Mouse (Mus musculus) lung, embryonic 14.5 days (tissue): ENCODE data around the gene Pcp4l1. TPM values are rescaled to one million over a fixed set of nuclear protein-coding genes. Genes with fewer than 3 reads are reported as not detected.

Experiments
- ATAC-seq: fragments of 200-750 bp; cut with Nextera tagmentation; 2 replicates; pipeline ENCODE4 v1.8.0; 2017; ENCODE audit warnings: mild to moderate bottlenecking, moderate TSS enrichment, moderate library complexity; ENCODE audit not compliant: insufficient read depth
- DNase-seq: peaks from one replicate; pipeline ENCODE4 v3.0.0-alpha.2; 2015
- H3K27ac ChIP-seq: fragments of 300-500 bp; sonication (generic); 2 replicates; pipeline ENCODE4 v1.5.1; 2014; ENCODE audit warnings: low read depth, mild to moderate bottlenecking, moderate library complexity
- H3K27me3 ChIP-seq: fragments of 300-500 bp; sonication (generic); 2 replicates; pipeline ENCODE4 v1.6.1; 2014; ENCODE audit warnings: low read length, control low read depth; ENCODE audit not compliant: insufficient read depth
- H3K36me3 ChIP-seq: fragments of 300-500 bp; sonication (generic); 2 replicates; pipeline ENCODE4 v1.6.1; 2014; ENCODE audit warnings: control low read depth; ENCODE audit not compliant: insufficient read depth
- H3K4me1 ChIP-seq: fragments of 300-500 bp; sonication (generic); 2 replicates; pipeline ENCODE4 v1.6.1; 2014; ENCODE audit warnings: antibody characterized with exemption, control low read depth; ENCODE audit not compliant: insufficient read depth
- H3K4me2 ChIP-seq: fragments of 300-500 bp; sonication (generic); 2 replicates; pipeline ENCODE4 v1.6.1; 2014; ENCODE audit warnings: mild to moderate bottlenecking
- H3K4me3 ChIP-seq: fragments of 300-500 bp; sonication (generic); 2 replicates; pipeline ENCODE4 v1.5.1; 2014; ENCODE audit warnings: low read depth, low read length
- H3K9ac ChIP-seq: fragments of 300-500 bp; sonication (generic); 2 replicates; pipeline ENCODE4 v1.6.1; 2014
- H3K9me3 ChIP-seq: fragments of 300-500 bp; sonication (generic); 2 replicates; pipeline ENCODE4 v1.6.1; 2016; ENCODE audit warnings: low read depth, low read length, control low read depth
- CTCF ChIP-seq: IDR thresholded peaks from 2 replicates; pipeline ENCODE4 v1.5.1; 2016; ENCODE audit warnings: antibody characterized with exemption, low read depth
- WGBS: fragments of 180-500 bp; shearing (Covaris S2); extraction: QIAGEN DNeasy Blood & Tissue Kit; methylation state at CpG from one replicate; pipeline ENCODE4 v1.1.7; 2014; 5-methylcytosine and 5-hydroxymethylcytosine counted together
- polyA plus RNA-seq: library from polyadenylated mRNA; unstranded; fragments of >200 nt; fragmentation: Nextera tagmentation; extraction: Ambion mirVana; gene quantifications from 2 replicates; pipeline ENCODE4 v1.2.1, GENCODE M21; 2014

Gene Pcp4l1
- polyA plus RNA-seq, 1 experiment from 2014 or later, result 5.7 TPM

- H3K4me3 ChIP-seq, result no peak overlapping the region
- peaks cover 86% of the 10 kb centered on the region for H3K36me3 ChIP-seq
- no peaks in the 10 kb centered on the region for H3K4me1 ChIP-seq
- no peak overlapping the region for H3K4me2 ChIP-seq
- no peak overlapping the region for H3K27ac ChIP-seq
- H3K9ac ChIP-seq, result no peak overlapping the region
- TF ChIP-seq CTCF, result no peak
- no peaks in the 10 kb centered on the region for H3K27me3 ChIP-seq
- WGBS, result 98% methylated on average over 2 of the region's 2 CpGs
- H3K9me3 ChIP-seq, result no peaks in the 10 kb centered on the region
- no peak for DNase-seq
- no peak for ATAC-seq
These were observed 60.5 kb downstream of the Pcp4l1 start for GRCm38 (mm10) chr1:171135600-171135999.

DNA sequence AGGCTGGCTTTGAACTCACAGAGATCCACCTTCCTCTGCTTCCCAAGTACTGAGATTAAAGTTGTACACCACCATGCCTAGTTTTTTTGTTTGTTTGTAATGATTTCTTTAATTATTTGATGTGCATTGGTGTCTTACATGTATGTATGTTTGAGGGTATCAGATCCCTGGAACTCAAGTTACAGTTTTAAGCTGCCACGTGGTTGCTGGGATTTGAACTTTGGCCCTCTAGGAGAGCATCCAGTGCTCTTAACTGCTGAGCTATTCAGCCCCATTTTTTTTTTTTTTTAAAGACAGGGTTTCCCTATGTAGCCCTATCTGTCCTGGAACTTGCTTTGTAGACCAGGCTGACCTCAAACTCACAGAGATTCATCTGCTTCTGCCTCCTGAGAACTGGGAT, 65.1 kb downstream of the Pcp4l1 start:
- DNase-seq, result no peak
- 68% methylated on average over 1 of the region's 1 CpGs for WGBS
- no peaks in the 10 kb centered on the region for H3K27me3 ChIP-seq
- TF ChIP-seq CTCF, result no peak
- H3K9me3 ChIP-seq, result no peaks in the 10 kb centered on the region
- H3K27ac ChIP-seq, result no peak overlapping the region
- H3K4me2 ChIP-seq, result no peak overlapping the region
- ATAC-seq, result no peak
- no peaks in the 10 kb centered on the region for H3K4me1 ChIP-seq
- H3K4me3 ChIP-seq, result no peak overlapping the region
- H3K36me3 ChIP-seq, result peaks cover 73% of the 10 kb centered on the region
- H3K9ac ChIP-seq, result no peak overlapping the region

GRCm38 (mm10) chr1:171129251-171129650, 66.8 kb downstream of the Pcp4l1 start:
- H3K27ac ChIP-seq, result no peak overlapping the region
- ATAC-seq (no peak), DNase-seq (no peak)
- H3K4me2 ChIP-seq, result no peak overlapping the region
- TF ChIP-seq CTCF, result no peak
- no peak overlapping the region for H3K9ac ChIP-seq
- 68% methylated on average over 7 of the region's 7 CpGs for WGBS
- no peaks in the 10 kb centered on the region for H3K9me3 ChIP-seq
- H3K4me3 ChIP-seq, result no peak overlapping the region
- H3K4me1 ChIP-seq, result no peaks in the 10 kb centered on the region
- H3K36me3 ChIP-seq, result peaks cover 56% of the 10 kb centered on the region
- H3K27me3 ChIP-seq, result no peaks in the 10 kb centered on the region

DNA sequence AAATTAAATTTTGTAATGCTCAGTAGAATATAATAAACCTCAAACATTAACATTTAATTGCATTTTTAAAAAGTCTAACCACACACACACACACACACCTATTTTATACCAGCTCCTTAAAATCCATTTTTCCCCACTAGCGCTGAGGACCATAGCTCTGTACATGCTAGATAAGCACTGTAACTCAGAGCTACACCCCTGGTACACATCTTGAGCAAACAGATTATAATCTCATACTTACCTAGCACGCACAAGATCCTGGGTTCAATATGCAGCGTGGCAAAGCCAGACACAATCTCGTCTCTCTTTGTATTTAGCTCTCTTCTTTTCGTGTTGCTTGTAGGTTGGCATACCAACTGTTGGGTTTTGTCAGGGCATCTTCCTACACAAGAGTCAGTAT, 71.7 kb downstream of the Pcp4l1 start:
- Histone ChIP-seq H3K36me3 (peaks cover 15% of the 10 kb centered on the region), H3K4me3 (no peak overlapping the region), H3K27me3 (no peaks in the 10 kb centered on the region), H3K4me2 (no peak overlapping the region), H3K9ac (no peak overlapping the region), H3K9me3 (no peaks in the 10 kb centered on the region), H3K27ac (no peak overlapping the region), H3K4me1 (0 out of 2 replicates have a peak, but pooled peaks cover 4% of the 10 kb centered on the region)
- TF ChIP-seq CTCF, result no peak
- WGBS, result 82% methylated on average over 5 of the region's 5 CpGs
- DNase-seq, result no peak
- no peak for ATAC-seq

Other genes starting within 250 kb of the Pcp4l1 start
- 2.3 and 2.4 TPM in 2 replicates for gene Fcgr2b, start 219.7 kb downstream of the Pcp4l1 start, polyA plus RNA-seq
- 0.35 and 0.47 TPM in 2 replicates for gene Fcgr4, start 177.3 kb downstream of the Pcp4l1 start, polyA plus RNA-seq
- 10.8 and 14.3 TPM in 2 replicates for gene Fcgr3, start 131.3 kb downstream of the Pcp4l1 start, polyA plus RNA-seq
- 2.0 and 2.2 TPM in 2 replicates for gene Cfap126, start 82.3 kb downstream of the Pcp4l1 start, polyA plus RNA-seq
- gene Sdhc, start 45.7 kb downstream of the Pcp4l1 start, polyA plus RNA-seq, result 281 and 304 TPM in 2 replicates
- gene Mpz, start 45.6 kb downstream of the Pcp4l1 start, polyA plus RNA-seq, result 0.24 and 0.49 TPM in 2 replicates
- gene Nr1i3, start 17.7 kb upstream of the Pcp4l1 start, polyA plus RNA-seq, result 0.13 and 0.23 TPM in 2 replicates
- 33.7 and 37.9 TPM in 2 replicates for gene Tomm40l, start 26.2 kb upstream of the Pcp4l1 start, polyA plus RNA-seq
- 1.6 and 3.7 TPM in 2 replicates for gene Apoa2, start 28.8 kb upstream of the Pcp4l1 start, polyA plus RNA-seq
- 44.2 and 47.3 TPM in 2 replicates for gene Fcer1g, start 38.1 kb upstream of the Pcp4l1 start, polyA plus RNA-seq
- gene Adamts4, start 54.2 kb upstream of the Pcp4l1 start, polyA plus RNA-seq, result 6.6 and 7.5 TPM in 2 replicates
- gene Ndufs2, start 55.1 kb upstream of the Pcp4l1 start, polyA plus RNA-seq, result 244 and 250 TPM in 2 replicates
- 80.3 and 94.3 TPM in 2 replicates for gene B4galt3, start 74.1 kb upstream of the Pcp4l1 start, polyA plus RNA-seq
- 50.9 and 51.7 TPM in 2 replicates for gene Ppox, start 84.9 kb upstream of the Pcp4l1 start, polyA plus RNA-seq
- 73.9 and 86.0 TPM in 2 replicates for gene Usp21, start 91.7 kb upstream of the Pcp4l1 start, polyA plus RNA-seq
- gene Ufc1, start 98.8 kb upstream of the Pcp4l1 start, polyA plus RNA-seq, result 107 and 108 TPM in 2 replicates
- gene Dedd, start 132.9 kb upstream of the Pcp4l1 start, polyA plus RNA-seq, result 48.8 and 48.9 TPM in 2 replicates
- 27.5 and 30.1 TPM in 2 replicates for gene Nit1, start 149.4 kb upstream of the Pcp4l1 start, polyA plus RNA-seq
- gene Pfdn2, start 149.4 kb upstream of the Pcp4l1 start, polyA plus RNA-seq, result 40.0 and 44.5 TPM in 2 replicates
- 1.0 and 1.5 TPM in 2 replicates for gene Klhdc9, start 164.5 kb upstream of the Pcp4l1 start, polyA plus RNA-seq
- gene Nectin4, start 173.8 kb upstream of the Pcp4l1 start, polyA plus RNA-seq, result 2.3 and 2.4 TPM in 2 replicates
- 0.91 and 1.6 TPM in 2 replicates for gene Arhgap30, start 192.7 kb upstream of the Pcp4l1 start, polyA plus RNA-seq
- gene Usf1, start 215.0 kb upstream of the Pcp4l1 start, polyA plus RNA-seq, result 81.0 and 81.9 TPM in 2 replicates
- gene Tstd1, start 222.6 kb upstream of the Pcp4l1 start, polyA plus RNA-seq, result 2.0 and 3.4 TPM in 2 replicates
- gene F11r, start 241.3 kb upstream of the Pcp4l1 start, polyA plus RNA-seq, result 83.6 and 91.3 TPM in 2 replicates